Mouse (Mus musculus) ES-E14 (cell line): ENCODE results near the gene Snrnp35. TPM values are rescaled to one million over a fixed set of nuclear protein-coding genes. Genes with fewer than 3 reads are reported as not detected.
"Not testable (repeated sequence)": the region's sequence is repeated elsewhere in the genome, so short reads cannot be mapped to it uniquely, and the experiment has no call there.

Experiments
- DNase-seq: peaks from one replicate; pipeline ENCODE4 v3.0.0-alpha.2; 2013; ENCODE audit warnings: low read depth, low spot score
- H3K27ac ChIP-seq: 2 replicates; pipeline ENCODE4 v1.5.1; 2012; ENCODE audit warnings: low read depth, mild to moderate bottlenecking, low read length, moderate library complexity, mixed read lengths; ENCODE audit not compliant: poor library complexity, insufficient read depth, severe bottlenecking
- H3K36me3 ChIP-seq: 2 replicates; pipeline ENCODE4 v1.6.1; 2012; ENCODE audit warnings: mild to moderate bottlenecking, low read length, moderate library complexity, mixed read lengths; ENCODE audit not compliant: control insufficient read depth, poor library complexity, insufficient read depth, severe bottlenecking
- H3K4me1 ChIP-seq, 2 experiments: fragments of 150-350 bp in 1 of 2; sonication (generic) in 1 of 2; 2 replicates each; pipeline ENCODE4 v1.6.1; 2012; ENCODE audit warnings: low read length in 2 of 2, mild to moderate bottlenecking in 1 of 2, mixed read lengths in 1 of 2; ENCODE audit not compliant: control insufficient read depth in 2 of 2, insufficient read depth in 2 of 2, poor library complexity in 1 of 2
- H3K4me3 ChIP-seq, 2 experiments: fragments of 150-350 bp in 1 of 2; sonication (generic) in 1 of 2; 2 replicates each; pipeline ENCODE4 v1.5.1; 2012; ENCODE audit warnings: low read length in 2 of 2, low read depth in 1 of 2, mild to moderate bottlenecking in 1 of 2, mixed read lengths in 1 of 2; ENCODE audit not compliant: insufficient read depth in 1 of 2, poor library complexity in 1 of 2, severe bottlenecking in 1 of 2
- H3K9ac ChIP-seq: 2 replicates; pipeline ENCODE4 v1.6.1; 2012; ENCODE audit warnings: low read depth, mild to moderate bottlenecking, low read length, mixed read lengths; ENCODE audit not compliant: poor library complexity, insufficient read depth, severe bottlenecking
- H3K9me3 ChIP-seq: fragments of 150-350 bp; sonication (generic); 2 replicates; pipeline ENCODE4 v1.6.1; 2012; ENCODE audit warnings: low read depth, mild to moderate bottlenecking, low read length; ENCODE audit not compliant: control insufficient read depth, insufficient read depth
- CHD2 ChIP-seq: IDR thresholded peaks from 2 replicates; pipeline ENCODE4 v1.6.1; 2014; ENCODE audit warnings: mild to moderate bottlenecking, low read depth, low read length, inconsistent platforms
- HCFC1 ChIP-seq: IDR thresholded peaks from 2 replicates; pipeline ENCODE4 v1.6.1; 2012; ENCODE audit warnings: low read length, inconsistent platforms, borderline replicate concordance; ENCODE audit not compliant: insufficient read depth
- MAFK ChIP-seq: IDR thresholded peaks from 2 replicates; pipeline ENCODE4 v1.6.1; 2014; ENCODE audit warnings: mild to moderate bottlenecking, low read depth, low read length, inconsistent platforms; ENCODE audit not compliant: insufficient read depth
- ZC3H11A ChIP-seq: IDR thresholded peaks from 2 replicates; pipeline ENCODE4 v1.6.1; 2012; ENCODE audit warnings: low read depth, mild to moderate bottlenecking, inconsistent platforms, low read length, borderline replicate concordance
- ZNF384 ChIP-seq: IDR thresholded peaks from 2 replicates; pipeline ENCODE4 v1.6.1; 2012; ENCODE audit warnings: low read depth, low read length, inconsistent platforms
- in situ Hi-C, 2 experiments: fragments of 600-800 bp; cut with MboI; formaldehyde crosslinking; loops; one replicate each; pipeline ENCODE4 v1.15.1; 2025; ENCODE audit warnings: low sequenced_read_pairs in 2 of 2, inconsistent platforms in 1 of 2; ENCODE audit not compliant: unreplicated experiment in 2 of 2
- total RNA-seq: library from RNA; depleted of rRNA; stranded (reverse); fragments of 300-350 nt; gene quantifications from 2 replicates; pipeline ENCODE4 v1.2.3, GENCODE M21; 2012

Gene Snrnp35
- total RNA-seq, 1 experiment, result 10.6 TPM

- H3K36me3 ChIP-seq, result peaks cover 66% of the 10 kb centered on the region
- TF ChIP-seq MAFK (no peak), ZC3H11A (no peak), HCFC1 (no peak), ZNF384 (no peak), CHD2 (no peak)
Observed at GRCm38 (mm10) chr5:124456762-124457161, 26.2 kb upstream of the Snrnp35 start.

DNA sequence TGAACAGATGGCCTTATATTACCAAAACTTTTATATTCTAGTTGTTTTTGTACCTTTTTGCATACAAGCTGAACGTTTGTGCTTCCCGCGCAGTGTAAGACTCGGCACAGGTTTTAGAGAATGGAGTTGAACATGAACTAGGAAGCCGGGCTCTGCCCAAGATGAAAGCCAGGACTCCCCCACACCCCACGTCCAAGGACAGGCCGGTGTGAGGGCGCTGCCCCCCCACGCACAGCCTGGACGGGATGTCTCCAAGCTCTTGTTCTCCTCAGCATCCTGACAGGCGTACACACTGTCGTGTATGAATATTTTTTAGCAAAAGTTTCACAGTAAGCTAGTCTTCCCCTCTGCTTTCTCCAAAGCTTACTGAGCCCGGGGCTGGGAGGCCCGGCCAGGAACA, 22.0 kb upstream of the Snrnp35 start:
- DNase-seq, H3K27ac ChIP-seq, H3K4me3 ChIP-seq, H3K9me3 ChIP-seq, H3K9ac ChIP-seq, in situ Hi-C loops, H3K4me1 ChIP-seq: not testable (repeated sequence)
- H3K36me3 ChIP-seq, result peaks cover 46% of the 10 kb centered on the region

More at GRCm38 (mm10) chr5:124456762-124457161, 26.2 kb upstream of the Snrnp35 start:
- in situ Hi-C loops, result no loop called here
- Histone ChIP-seq H3K9me3 (no peaks in the 10 kb centered on the region), H3K9ac (no peak overlapping the region), H3K27ac (no peak overlapping the region), H3K4me3 (no peak overlapping the region), H3K4me1 (peaks cover 2 to 12% of the 10 kb centered on the region in 2 experiments; a peak in 2 of 4 replicates)
- no peak for DNase-seq

DNA sequence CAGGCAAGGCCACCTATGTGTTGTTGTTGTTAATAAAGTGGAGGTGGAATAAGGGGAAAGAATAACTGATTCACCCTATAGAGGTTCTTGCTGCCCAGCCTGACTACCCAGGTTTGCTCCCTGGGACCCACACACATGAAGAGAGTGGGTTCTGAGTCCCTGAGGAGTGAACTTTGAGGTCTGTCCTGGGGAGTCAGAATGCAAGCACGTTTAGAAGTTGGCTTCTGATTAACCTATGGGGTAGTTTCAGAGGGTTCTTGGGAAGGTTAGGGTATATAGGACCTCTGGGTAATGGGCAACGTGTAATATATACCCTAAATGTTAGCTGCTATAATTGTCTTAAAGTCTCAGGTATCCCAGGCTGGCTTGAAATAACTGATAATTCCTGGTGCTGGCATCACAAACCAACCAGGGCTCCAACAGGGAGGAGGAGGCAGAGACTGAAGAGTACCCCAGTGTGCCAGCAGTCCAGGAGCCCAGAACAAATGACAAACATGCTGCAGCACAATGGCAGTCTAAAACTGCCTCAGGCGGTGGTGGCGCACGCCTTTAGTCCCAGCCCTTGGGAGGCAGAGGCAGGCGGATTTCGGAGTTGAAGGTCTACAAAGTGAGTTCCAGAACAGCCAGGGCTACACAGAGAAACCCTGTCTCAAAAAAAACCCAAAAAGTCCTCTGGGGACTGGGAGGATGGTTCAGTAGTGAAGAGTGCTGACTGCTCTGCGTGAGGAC, 20.5 kb upstream of the Snrnp35 start:
- no peak overlapping the region for H3K9ac ChIP-seq
- H3K4me1 ChIP-seq, result peaks cover 0 to 2% of the 10 kb centered on the region in 2 experiments; a peak in 1 of 4 replicates
- no peaks in the 10 kb centered on the region for H3K9me3 ChIP-seq
- no peak overlapping the region for H3K27ac ChIP-seq
- H3K4me3 ChIP-seq, result no peak overlapping the region
- no peak for DNase-seq
- peaks cover 36% of the 10 kb centered on the region for H3K36me3 ChIP-seq
- in situ Hi-C loops, result no loop called here
- no peak for TF ChIP-seq ZC3H11A
- TF ChIP-seq HCFC1, result no peak
- TF ChIP-seq ZNF384, result no peak
- no peak for TF ChIP-seq MAFK
- no peak; the same call in 1 of the 2 replicates for TF ChIP-seq CHD2

DNA sequence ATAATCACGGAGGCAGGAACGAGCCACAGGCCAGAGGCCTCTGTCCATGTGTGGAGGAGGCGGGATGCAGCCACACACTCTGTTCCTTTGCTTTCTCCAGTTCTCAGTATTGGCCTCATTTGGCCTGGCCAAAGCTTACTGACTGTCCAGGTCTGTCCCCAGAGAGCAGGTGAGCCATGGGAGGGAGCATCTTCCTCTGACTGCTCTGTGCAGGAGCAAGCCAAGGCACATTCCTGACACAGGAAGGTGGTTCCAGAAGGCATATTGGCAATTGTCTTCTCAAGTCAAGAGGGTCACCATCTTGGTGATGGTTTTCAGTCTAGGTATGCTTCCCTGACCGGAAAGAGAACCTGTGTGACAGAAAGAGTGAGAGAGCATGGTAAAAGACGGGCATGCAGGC, 19.5 kb upstream of the Snrnp35 start:
- TF ChIP-seq ZNF384 (no peak), HCFC1 (no peak), MAFK (no peak), CHD2 (no peak), ZC3H11A (no peak)
- Histone ChIP-seq H3K27ac (no peak overlapping the region), H3K4me3 (no peak overlapping the region), H3K9ac (no peak overlapping the region), H3K36me3 (peaks cover 29% of the 10 kb centered on the region), H3K9me3 (no peaks in the 10 kb centered on the region), H3K4me1 (peaks cover 0 to 2% of the 10 kb centered on the region in 2 experiments; a peak in 1 of 4 replicates)
- in situ Hi-C loops, result no loop called here
- no peak for DNase-seq

DNA sequence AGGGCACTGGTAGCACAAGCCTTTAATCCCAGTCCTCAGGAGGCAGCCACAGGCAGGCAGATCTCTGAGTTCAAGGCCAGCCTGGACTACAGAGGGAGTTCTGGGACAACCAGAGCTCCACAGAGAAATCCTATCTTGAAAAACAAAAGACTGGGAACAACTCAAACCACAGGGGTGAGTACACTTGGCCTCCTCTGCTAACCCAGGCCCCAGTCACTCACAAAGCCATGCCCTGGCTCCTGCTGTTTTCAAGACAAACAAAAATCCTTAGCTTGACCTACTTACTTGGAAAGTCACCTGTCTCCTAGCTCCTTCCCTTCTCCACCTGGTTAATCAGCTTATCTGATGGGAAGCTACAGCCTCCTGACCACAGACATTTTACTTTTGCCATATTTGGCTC, 18.0 kb upstream of the Snrnp35 start:
- H3K4me1 ChIP-seq, result peaks cover 0 to 2% of the 10 kb centered on the region in 2 experiments; a peak in 1 of 4 replicates
- H3K36me3 ChIP-seq, result peaks cover 20% of the 10 kb centered on the region
- no peak overlapping the region for H3K9ac ChIP-seq
- no peak overlapping the region for H3K4me3 ChIP-seq
- H3K9me3 ChIP-seq, result no peaks in the 10 kb centered on the region
- no peak for DNase-seq
- no peak overlapping the region for H3K27ac ChIP-seq
- no peak for TF ChIP-seq ZC3H11A
- no peak for TF ChIP-seq HCFC1
- no peak for TF ChIP-seq CHD2
- no peak for TF ChIP-seq ZNF384
- in situ Hi-C loops, result no loop called here
